Mouse (Mus musculus): ENCODE results near the gene Dyrk2.

The Dyrk2 gene

DNA sequence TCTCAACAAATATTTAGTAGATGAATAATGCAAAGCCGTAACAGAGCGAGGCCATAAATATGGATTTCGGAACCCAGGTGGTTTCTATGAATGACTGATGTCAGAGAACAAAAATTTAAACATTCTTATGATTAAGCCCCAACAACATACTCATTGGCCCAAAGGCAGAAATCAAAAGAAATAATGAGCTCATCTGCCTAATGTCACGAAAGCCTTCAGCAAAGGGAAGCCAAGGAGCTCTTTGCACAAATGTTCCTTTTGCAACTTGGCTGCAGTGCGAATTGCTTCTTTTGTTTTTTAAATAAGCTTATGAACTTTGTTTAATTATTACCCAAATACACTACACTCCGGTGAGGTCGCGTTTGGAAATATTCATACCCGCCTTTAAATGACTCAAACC is 29.4 kb downstream of the Dyrk2 start:
- DNase-seq, result no peak

DNA sequence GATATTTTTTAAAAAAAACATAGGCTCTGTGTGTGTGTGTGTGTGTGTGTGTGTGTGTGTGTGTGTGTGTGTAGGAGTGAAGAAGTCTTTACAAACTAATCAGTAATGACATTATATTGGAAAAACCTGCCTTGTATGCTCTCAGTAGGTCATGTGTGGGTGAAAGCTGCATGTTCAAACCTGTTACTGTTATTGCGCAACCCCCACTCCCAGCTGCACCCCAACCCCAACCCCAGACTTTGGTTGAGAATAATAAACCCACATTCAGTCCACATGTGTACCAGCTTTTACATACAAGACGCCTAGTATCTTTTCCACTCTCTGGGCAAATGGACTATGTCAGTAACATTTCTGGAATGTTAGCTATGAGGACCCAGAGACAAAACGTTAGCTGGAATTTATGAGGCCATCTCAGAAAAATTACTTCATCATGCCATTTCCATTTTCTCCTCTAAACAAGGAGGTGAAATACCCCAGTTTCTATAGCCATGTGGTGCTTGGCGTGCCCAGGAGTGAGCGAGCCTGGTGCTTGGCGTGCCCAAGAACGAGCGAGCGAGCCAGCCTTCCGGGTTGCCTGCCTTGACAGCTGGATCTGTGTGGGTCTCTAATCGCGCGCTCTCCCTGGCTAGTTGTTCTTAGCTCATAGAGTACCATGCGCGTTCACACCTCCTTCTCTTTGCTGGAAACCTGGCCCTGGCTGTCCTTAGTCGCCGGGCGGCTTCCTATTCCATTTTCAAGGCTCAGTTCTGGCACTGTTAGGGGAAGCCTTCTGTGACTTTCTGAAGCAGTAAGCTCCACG is 30.5 kb downstream of the Dyrk2 start:
- DNase-seq, result no peak

DNA sequence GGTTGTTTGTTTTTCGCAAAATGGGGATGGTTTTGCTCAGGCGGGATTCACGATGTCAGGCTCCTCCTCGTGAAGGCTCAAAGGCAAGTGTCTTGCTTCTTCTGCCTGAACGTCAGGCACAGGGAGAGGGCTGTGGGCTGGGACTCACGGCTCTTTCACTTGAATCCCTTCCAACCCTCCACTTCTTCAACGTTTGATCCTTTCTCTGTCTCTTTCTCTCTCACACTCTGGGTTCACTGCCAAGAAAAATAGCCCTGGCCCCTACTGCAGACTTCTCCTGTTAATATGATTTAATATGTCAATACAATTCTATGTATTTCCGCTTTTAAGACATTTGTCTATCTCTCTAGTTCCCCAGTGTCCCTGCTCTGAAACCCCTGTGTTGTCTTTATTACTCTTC is 32.4 kb downstream of the Dyrk2 start:
- DNase-seq, result no peak

DNA sequence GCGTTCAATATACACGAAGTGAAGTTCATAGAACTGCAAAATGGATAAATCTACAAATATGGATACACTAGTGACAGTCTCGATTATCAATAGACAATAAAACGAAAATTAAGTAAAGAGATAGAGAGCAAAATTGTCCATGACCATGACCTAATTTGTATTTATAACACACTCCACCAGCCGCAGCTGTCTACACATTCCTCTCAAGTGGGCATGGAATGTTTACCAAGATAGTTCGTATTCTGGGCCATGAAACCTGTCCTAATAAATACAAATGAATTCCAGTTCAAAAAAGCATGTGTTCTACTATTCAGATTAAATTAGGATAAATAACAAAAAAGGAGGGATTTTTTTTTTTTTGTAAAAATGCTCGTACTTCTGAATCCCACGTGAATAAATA is 38.8 kb downstream of the Dyrk2 start:
- DNase-seq, result no peak

DNA sequence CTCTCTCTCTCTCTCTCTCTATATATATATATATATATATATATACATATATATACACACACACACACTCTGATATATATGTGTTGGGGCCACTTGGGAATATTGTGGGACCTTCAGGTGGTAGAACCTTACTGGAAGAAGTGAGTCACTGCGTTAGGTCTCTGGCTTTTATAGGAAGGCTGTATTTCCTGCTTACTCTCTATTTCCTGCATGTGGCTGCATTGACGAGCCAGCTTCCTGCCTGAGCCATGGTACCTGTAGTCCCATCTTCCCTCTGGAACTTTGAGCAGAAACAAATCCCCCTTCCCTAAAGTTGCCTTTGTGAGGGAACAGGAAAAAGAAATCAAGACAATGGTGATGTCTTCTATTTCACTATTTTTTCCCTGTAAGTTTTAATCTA is 40.4 kb downstream of the Dyrk2 start:
- no peak for DNase-seq

DNA sequence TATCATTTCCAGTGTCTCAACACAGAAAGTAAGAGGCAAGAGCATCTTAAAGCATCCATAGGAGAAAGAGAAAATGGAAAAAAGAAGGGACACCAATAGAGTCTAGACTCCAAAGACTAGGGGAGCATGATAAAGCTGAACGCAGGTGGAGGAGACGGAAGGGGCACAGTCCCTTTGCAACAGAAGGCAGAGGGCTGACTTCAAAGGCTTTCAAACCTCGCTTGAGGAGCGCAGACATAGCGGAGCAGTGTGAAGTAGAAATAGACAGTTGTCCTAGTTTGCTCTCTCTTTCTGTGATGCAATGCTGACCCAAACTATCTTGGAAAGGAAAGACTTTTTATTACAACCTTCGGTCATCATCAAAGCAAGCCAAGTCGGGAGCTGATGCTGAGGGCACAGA is 42.9 kb downstream of the Dyrk2 start:
- peak; percentile 30 to 50 for DNase-seq

DNA sequence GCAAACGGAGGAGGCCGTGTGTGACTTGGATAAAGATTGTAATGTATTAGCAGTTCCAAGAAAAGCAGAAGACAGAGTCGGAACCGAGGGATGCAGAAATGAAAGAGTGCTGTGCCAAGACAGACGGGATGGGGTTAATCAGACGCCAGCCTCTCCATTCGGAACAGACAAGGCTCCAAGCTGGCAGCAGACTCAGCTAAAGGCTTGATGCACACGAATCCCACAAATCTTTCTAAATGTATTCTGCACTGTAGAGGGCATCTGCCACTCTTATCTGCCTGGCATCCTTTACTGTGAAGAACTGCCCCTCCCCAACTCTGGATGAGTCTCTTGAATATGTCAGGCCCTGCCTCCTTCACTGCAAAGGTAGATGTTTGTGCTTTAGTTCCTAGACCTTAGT is 45.2 kb downstream of the Dyrk2 start:
- no peak for DNase-seq

DNA sequence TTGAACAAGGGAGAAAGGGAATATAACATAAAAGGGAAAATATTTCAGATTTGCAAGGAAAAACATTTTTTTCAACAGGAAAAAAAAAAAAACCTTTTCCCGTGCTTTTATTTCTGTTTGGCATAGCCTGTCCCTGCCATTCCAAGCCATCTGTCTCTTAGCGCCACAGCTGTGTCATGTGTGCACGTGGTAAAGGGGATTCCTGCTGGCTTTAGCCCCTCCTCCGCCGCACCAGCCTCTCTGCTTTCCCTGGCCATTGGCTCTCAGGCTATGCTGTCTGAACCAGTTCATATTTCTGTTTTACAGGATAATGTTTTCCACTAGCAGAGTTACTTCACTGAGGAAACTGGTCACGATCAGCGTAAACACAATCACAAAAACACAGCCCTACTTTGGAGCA is 49.1 kb downstream of the Dyrk2 start:
- no peak for DNase-seq

DNA sequence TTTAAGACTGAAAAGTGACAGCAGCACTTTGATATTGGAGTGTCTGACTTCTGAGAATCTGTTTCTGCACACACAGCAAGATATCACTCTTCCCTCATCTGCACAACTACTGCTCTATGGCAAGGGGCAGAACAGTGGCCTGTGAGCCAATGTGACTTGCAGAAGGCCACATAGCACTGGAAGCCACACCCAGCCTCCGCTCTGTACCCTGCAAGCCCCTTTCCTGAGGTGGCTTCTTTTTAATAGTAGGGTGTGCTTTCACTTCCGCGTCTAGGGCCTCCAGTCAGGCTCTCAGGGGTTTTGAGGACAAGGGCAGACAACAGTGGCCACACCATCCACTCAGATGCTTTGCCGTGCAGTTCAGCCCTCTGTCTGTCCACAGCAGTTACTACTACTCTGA is 50.2 kb downstream of the Dyrk2 start:
- DNase-seq, result no peak

DNA sequence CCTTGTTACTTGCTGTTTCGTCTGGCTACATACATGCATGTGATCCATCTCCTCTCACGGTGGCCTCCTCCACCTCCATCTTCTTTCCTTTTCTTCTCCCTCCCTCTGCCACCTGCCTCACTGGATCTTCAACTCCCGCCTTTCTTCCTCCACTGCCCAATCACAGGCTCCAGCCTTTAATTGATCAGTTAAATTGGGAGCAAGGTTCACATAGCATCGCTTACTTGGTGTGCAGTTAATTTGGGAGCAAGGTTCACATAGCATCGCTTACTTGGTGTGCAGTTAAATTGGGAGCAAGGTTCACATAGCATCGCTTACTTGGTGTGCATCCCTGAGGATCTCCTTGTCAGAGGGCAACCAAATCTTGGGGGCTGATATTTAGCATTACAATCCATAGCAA is 52.9 kb downstream of the Dyrk2 start:
- DNase-seq, result no peak

DNA sequence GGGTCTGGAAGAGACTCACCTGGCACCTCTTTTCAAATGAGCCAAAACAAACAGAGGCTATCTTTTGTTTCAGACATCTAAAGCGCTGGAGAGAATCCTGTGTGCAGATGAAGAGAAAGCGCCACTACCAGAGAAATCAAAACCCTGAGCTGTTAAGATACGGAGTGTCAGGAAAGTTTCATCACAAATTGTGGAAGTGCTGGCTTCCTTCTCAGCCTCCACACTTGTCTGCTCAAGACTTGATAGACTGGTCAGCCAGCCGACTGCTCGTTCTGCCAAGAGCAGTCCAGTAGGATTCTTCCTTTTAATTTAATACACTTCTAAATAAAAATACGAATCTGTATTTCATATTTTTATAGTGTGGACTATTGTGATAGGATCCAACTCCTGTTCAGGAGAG is 58.1 kb downstream of the Dyrk2 start:
- DNase-seq, result no peak

DNA sequence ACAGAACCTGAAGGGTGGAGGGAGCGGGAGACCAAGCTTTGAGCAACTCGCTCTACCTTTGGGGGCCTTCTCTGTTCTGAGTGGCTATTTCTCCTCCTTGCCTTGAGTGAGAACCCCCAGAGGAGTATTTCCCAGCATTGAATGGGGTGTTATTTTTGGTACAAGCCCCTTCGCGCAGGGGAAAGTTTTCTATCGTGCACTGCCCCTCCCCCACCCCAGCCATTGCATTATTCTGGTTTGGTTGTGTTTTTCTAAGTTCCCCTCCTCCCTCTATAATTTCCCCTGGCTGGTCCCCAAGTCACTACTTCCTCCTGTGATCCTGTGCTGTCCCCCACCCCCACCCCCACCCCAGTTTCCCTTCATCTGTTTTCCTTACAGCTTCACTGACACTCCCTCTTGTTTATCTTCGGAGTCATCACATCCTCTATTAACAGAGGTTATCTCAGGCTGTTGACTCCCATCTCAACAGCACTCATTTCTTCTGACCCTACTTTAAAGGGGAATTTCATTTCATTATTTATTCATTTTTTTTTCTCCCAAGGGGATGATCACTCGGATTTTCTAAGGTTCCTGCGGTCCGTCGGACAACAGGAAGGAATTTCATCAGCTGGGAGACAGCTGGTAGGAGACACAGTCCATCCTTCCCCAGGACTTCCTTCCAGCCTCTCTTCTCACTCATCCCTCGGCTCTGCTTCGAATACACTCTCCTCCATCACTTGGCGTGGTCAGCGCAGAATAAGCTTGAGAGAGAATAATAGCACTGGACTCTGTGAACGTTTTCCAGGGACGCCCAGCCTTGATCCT is 58.9 kb downstream of the Dyrk2 start:
- DNase-seq, result no peak

All from thymus, adult 18-20 months (tissue).